Mouse (Mus musculus) stomach, postnatal 0 days (tissue): ENCODE measurements around the gene Tia1.

Source experiments
- CTCF ChIP-seq: IDR thresholded peaks from 2 replicates; pipeline ENCODE4 v1.5.1; 2016; ENCODE audit warnings: antibody characterized with exemption, low read depth, mild to moderate bottlenecking, moderate library complexity
- EP300 ChIP-seq: optimal IDR thresholded peaks from 2 replicates; pipeline ENCODE3; 2016; ENCODE audit warnings: antibody characterized with exemption

DNA sequence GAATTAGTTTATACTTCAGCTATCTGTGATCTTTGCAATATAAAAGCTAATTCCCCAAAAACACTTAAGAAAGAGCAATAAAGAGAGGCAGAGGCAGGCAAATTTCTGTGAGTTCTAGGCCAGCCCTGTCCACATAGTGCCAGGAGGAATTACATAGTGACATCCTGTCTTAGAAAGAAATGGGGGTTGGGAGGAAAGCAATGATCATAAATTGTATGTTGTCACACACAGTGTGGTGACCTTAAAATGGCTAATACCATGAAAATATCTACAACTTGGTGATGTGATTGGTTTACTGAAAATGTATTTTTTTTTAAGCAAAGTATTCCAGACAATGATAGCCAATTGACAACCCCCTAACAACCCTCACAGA is 75.8 kb downstream of the Tia1 start:
- TF ChIP-seq CTCF (no peak), EP300 (no peak)
